In genomic region chr4:72165765-72166164, GRCm38 (mm10) we compare ENCODE assay signal across 21 mouse cellular contexts. TPM values are rescaled to one million over a fixed set of nuclear protein-coding genes. Genes with fewer than 3 reads are reported as not detected.
DNase-seq lines count a peak whose midpoint lies in the region; ATAC-seq and TF ChIP-seq lines count a peak whose summit lies in the region.
"Had no signal": no experiment of that assay in that cellular context is flagged by ENCODE, and none has a peak within 500 bp of the region (broad histone marks: within the 10 kb centered on the region; RNA-seq: fewer than 3 reads in every experiment).

No protein-coding gene starts in this region.

- 95% methylated on average over 9 of the region's 9 CpGs for WGBS in heart, postnatal 0 days
- 93% methylated on average over 9 of the region's 9 CpGs for WGBS in midbrain, embryonic 10.5 days
- WGBS in midbrain, embryonic 11.5 days: 92% methylated on average over 9 of the region's 9 CpGs
- 82% methylated on average over 9 of the region's 9 CpGs for WGBS in stomach, embryonic 16.5 days

- peaks cover 13% of the 10 kb centered on the region; the same call in 1 of the 2 replicates for H3K27me3 ChIP-seq in heart, postnatal 0 days (ENCODE audit: control insufficient read depth, insufficient read depth, low read length)
- peaks cover 69% of the 10 kb centered on the region for H3K27me3 ChIP-seq in midbrain, embryonic 10.5 days (ENCODE audit: low read depth, poor library complexity, severe bottlenecking)
- peaks cover 9% of the 10 kb centered on the region for H3K27me3 ChIP-seq in midbrain, embryonic 11.5 days (ENCODE audit: control insufficient read depth, insufficient read depth, low read length)
- no peaks in the 10 kb centered on the region for H3K27me3 ChIP-seq in stomach, embryonic 16.5 days (ENCODE audit: control insufficient read depth, insufficient read depth, low read length)
- H3K27me3 ChIP-seq: CH12.LX; forebrain, embryonic 13.5 days; hindbrain, embryonic 15.5 days; Patski had no signal

- DNase-seq in heart, postnatal 0 days (ENCODE audit: low spot score): peak; percentile 1
- DNase-seq in heart, postnatal 4 days: no peak
- no peak for DNase-seq in midbrain, embryonic 10.5 days (ENCODE audit: low spot score)
- no peak for DNase-seq in midbrain, embryonic 11.5 days (ENCODE audit: low spot score, missing footprints)
- no peak for DNase-seq in ovary, postnatal 14 days (ENCODE audit: low spot score)
- DNase-seq: adrenal gland, postnatal 10 days; B cell, adult 2 months; cerebellum, adult 18-20 months; cerebellum, adult 9-10 months; cerebellum, postnatal 14 days; gastrocnemius, adult 2 months; gastrocnemius, postnatal 14 days had no signal

- no peak overlapping the region for H3K27ac ChIP-seq in heart, postnatal 0 days (ENCODE audit: low read depth)
- H3K27ac ChIP-seq in midbrain, embryonic 10.5 days (replicated peaks): peak overlapping the region; percentile 23; the same call in 1 of the 2 replicates
- no peak overlapping the region for H3K27ac ChIP-seq in midbrain, embryonic 11.5 days (ENCODE audit: low read depth, low read length)
- no peak overlapping the region for H3K27ac ChIP-seq in stomach, embryonic 16.5 days (ENCODE audit: low read length)
- H3K27ac ChIP-seq: gastrocnemius, adult 2 months; heart, embryonic 13.5 days; hindbrain, embryonic 15.5 days had no signal

- TF ChIP-seq EP300 in heart, postnatal 0 days (IDR thresholded peaks at IDR 0.05; ENCODE audit: low read depth): no peak

- H3K9me3 ChIP-seq in heart, postnatal 0 days (replicated peaks; ENCODE audit: control insufficient read depth, low read length): no peaks in the 10 kb centered on the region
- 0 out of 2 replicates have a peak, but pooled peaks cover 2% of the 10 kb centered on the region for H3K9me3 ChIP-seq in midbrain, embryonic 10.5 days (replicated peaks)
- no peaks in the 10 kb centered on the region for H3K9me3 ChIP-seq in midbrain, embryonic 11.5 days (ENCODE audit: control insufficient read depth, low read length)
- no peaks in the 10 kb centered on the region for H3K9me3 ChIP-seq in stomach, embryonic 16.5 days (replicated peaks; ENCODE audit: control insufficient read depth, low read length)
- H3K9me3 ChIP-seq: forebrain, embryonic 10.5 days; forebrain, embryonic 13.5 days; heart, embryonic 13.5 days; hindbrain, embryonic 15.5 days had no signal

- no peak overlapping the region for H3K4me2 ChIP-seq in heart, postnatal 0 days (ENCODE audit: low read depth, low read length)
- no peak overlapping the region for H3K4me2 ChIP-seq in midbrain, embryonic 11.5 days
- no peak overlapping the region for H3K4me2 ChIP-seq in stomach, embryonic 16.5 days (ENCODE audit: low read depth, low read length)
- H3K4me2 ChIP-seq: forebrain, embryonic 13.5 days; heart, embryonic 13.5 days; hindbrain, embryonic 15.5 days had no signal

- H3K36me3 ChIP-seq in heart, postnatal 0 days (replicated peaks; ENCODE audit: control insufficient read depth, insufficient read depth, low read length): peaks cover 6% of the 10 kb centered on the region; the same call in 1 of the 2 replicates
- peaks cover 40% of the 10 kb centered on the region for H3K36me3 ChIP-seq in midbrain, embryonic 10.5 days
- no peaks in the 10 kb centered on the region; the same call in 1 of the 2 replicates for H3K36me3 ChIP-seq in midbrain, embryonic 11.5 days (ENCODE audit: control insufficient read depth, insufficient read depth, low read length)
- H3K36me3 ChIP-seq in stomach, embryonic 16.5 days (ENCODE audit: control insufficient read depth, insufficient read depth, low read length): peaks cover 5% of the 10 kb centered on the region; the same call in 1 of the 2 replicates
- H3K36me3 ChIP-seq: G1E had no signal

- no peak overlapping the region for H3K9ac ChIP-seq in heart, postnatal 0 days (replicated peaks; ENCODE audit: low read depth, low read length)
- H3K9ac ChIP-seq in midbrain, embryonic 11.5 days (ENCODE audit: low read length): no peak overlapping the region
- no peak overlapping the region for H3K9ac ChIP-seq in stomach, embryonic 16.5 days (ENCODE audit: low read length)
- H3K9ac ChIP-seq: forebrain, embryonic 13.5 days; heart, embryonic 13.5 days; hindbrain, embryonic 15.5 days had no signal

- no peak for ATAC-seq in heart, postnatal 0 days (ENCODE audit: insufficient read depth, low read depth)
- no peak for ATAC-seq in midbrain, embryonic 11.5 days (ENCODE audit: low FRiP score)
- peak; percentile 53; the same call in 1 of the 2 replicates for ATAC-seq in stomach, embryonic 16.5 days (ENCODE audit: insufficient read depth, low FRiP score)
- ATAC-seq: forebrain, embryonic 13.5 days; forebrain, embryonic 16.5 days; Patski had no signal

- H3K4me1 ChIP-seq in heart, postnatal 0 days (ENCODE audit: control insufficient read depth, insufficient read depth): no peaks in the 10 kb centered on the region
- peaks cover 58% of the 10 kb centered on the region for H3K4me1 ChIP-seq in midbrain, embryonic 10.5 days
- peaks cover 25% of the 10 kb centered on the region for H3K4me1 ChIP-seq in midbrain, embryonic 11.5 days (ENCODE audit: control insufficient read depth, insufficient read depth, low read length)
- H3K4me1 ChIP-seq in stomach, embryonic 16.5 days (ENCODE audit: control insufficient read depth, insufficient read depth, low read length): no peaks in the 10 kb centered on the region; the same call in 1 of the 2 replicates

- no peak for TF ChIP-seq CTCF in heart, postnatal 0 days (IDR thresholded peaks at IDR 0.05; ENCODE audit: low read depth)

- H3K4me3 ChIP-seq in heart, postnatal 0 days (ENCODE audit: low read depth, low read length): no peak overlapping the region
- no peak overlapping the region for H3K4me3 ChIP-seq in midbrain, embryonic 10.5 days
- H3K4me3 ChIP-seq in midbrain, embryonic 11.5 days (ENCODE audit: low read depth, low read length): no peak overlapping the region
- H3K4me3 ChIP-seq in stomach, embryonic 16.5 days (replicated peaks; ENCODE audit: low read length): no peak overlapping the region
- H3K4me3 ChIP-seq: forebrain, embryonic 10.5 days; forebrain, embryonic 13.5 days; gastrocnemius, adult 2 months; heart, embryonic 13.5 days; hindbrain, embryonic 15.5 days had no signal

RNA-seq across cellular contexts. Expression of gene Tle1, which starts 35.0 kb away (rescaled TPM):
- total RNA-seq in heart, postnatal 0 days (2014; rRNA removed; ENCODE audit: low replicate concordance): 22.4 and 54.5 TPM in 2 replicates
- 3.0 and 4.6 TPM in 2 replicates for polyA plus RNA-seq in heart, postnatal 0 days (2015; fragmentation: Nextera tagmentation; extraction: Ambion mirVana)
- total RNA-seq in heart, postnatal 4 days (2021): 10 to 100 TPM; 11.1 to 13.3 TPM
- polyA plus RNA-seq in midbrain, embryonic 10.5 days (2016; fragmentation: Nextera tagmentation; extraction: Ambion mirVana): 27.2 and 30.6 TPM in 2 replicates
- polyA plus RNA-seq in midbrain, embryonic 11.5 days (2014; fragmentation: Nextera tagmentation; extraction: Ambion mirVana): 34.6 and 40.4 TPM in 2 replicates
- 10.7 and 12.8 TPM in 2 replicates for polyA plus RNA-seq in stomach, embryonic 16.5 days (2015; fragmentation: Nextera tagmentation; extraction: Ambion mirVana)
- total RNA-seq: CH12.LX had no signal
- polyA plus RNA-seq: G1E had no signal
